Mouse (Mus musculus) hindbrain, embryonic 15.5 days (tissue): Measurements from ENCODE around the gene Dock4. TPM values are rescaled to one million over a fixed set of nuclear protein-coding genes. Genes with fewer than 3 reads are reported as not detected.
A peak's percentile ranks its signal among the peaks of the same experiment; 100 is the strongest.

Experiments used
- ATAC-seq: fragments of 200-750 bp; cut with Nextera tagmentation; 2 replicates; pipeline ENCODE4 v1.8.0; 2017; ENCODE audit warnings: low read depth, moderate number of reproducible peaks, moderate TSS enrichment; ENCODE audit not compliant: low FRiP score
- H3K27ac ChIP-seq: fragments of 300-500 bp; sonication (generic); replicated peaks from 2 replicates; pipeline ENCODE4 v1.5.1; 2015; ENCODE audit warnings: mild to moderate bottlenecking, inconsistent platforms
- H3K27me3 ChIP-seq: fragments of 300-500 bp; sonication (generic); 2 replicates; pipeline ENCODE4 v1.6.1; 2015; ENCODE audit warnings: control low read depth, inconsistent platforms
- H3K36me3 ChIP-seq: fragments of 300-500 bp; sonication (generic); 2 replicates; pipeline ENCODE4 v1.6.1; 2015; ENCODE audit warnings: control low read depth, inconsistent platforms
- H3K4me1 ChIP-seq: fragments of 300-500 bp; sonication (generic); replicated peaks from 2 replicates; pipeline ENCODE4 v1.6.1; 2015; ENCODE audit warnings: control low read depth, inconsistent platforms
- H3K4me2 ChIP-seq: fragments of 300-500 bp; sonication (generic); 2 replicates; pipeline ENCODE4 v1.6.1; 2015; ENCODE audit warnings: moderate library complexity, mild to moderate bottlenecking, inconsistent platforms
- H3K4me3 ChIP-seq: fragments of 300-500 bp; sonication (generic); 2 replicates; pipeline ENCODE4 v1.5.1; 2015; ENCODE audit warnings: mild to moderate bottlenecking, inconsistent platforms
- H3K9ac ChIP-seq: fragments of 300-500 bp; sonication (generic); 2 replicates; pipeline ENCODE4 v1.6.1; 2015; ENCODE audit warnings: inconsistent platforms
- H3K9me3 ChIP-seq: fragments of 300-500 bp; sonication (generic); 2 replicates; pipeline ENCODE4 v1.6.1; 2016; ENCODE audit warnings: control low read depth, inconsistent platforms
- WGBS: fragments of 180-500 bp; shearing (Covaris S2); methylation state at CpG from one replicate; pipeline ENCODE4 v1.1.7; 2015; 5-methylcytosine and 5-hydroxymethylcytosine counted together
- polyA plus RNA-seq: library from polyadenylated mRNA; unstranded; fragments of >200 nt; fragmentation: Nextera tagmentation; extraction: Ambion mirVana; gene quantifications from 2 replicates; pipeline ENCODE4 v1.2.1, GENCODE M21; 2015

Gene Dock4
- polyA plus RNA-seq, 1 experiment from 2014 or later, result 31.0 TPM

DNA sequence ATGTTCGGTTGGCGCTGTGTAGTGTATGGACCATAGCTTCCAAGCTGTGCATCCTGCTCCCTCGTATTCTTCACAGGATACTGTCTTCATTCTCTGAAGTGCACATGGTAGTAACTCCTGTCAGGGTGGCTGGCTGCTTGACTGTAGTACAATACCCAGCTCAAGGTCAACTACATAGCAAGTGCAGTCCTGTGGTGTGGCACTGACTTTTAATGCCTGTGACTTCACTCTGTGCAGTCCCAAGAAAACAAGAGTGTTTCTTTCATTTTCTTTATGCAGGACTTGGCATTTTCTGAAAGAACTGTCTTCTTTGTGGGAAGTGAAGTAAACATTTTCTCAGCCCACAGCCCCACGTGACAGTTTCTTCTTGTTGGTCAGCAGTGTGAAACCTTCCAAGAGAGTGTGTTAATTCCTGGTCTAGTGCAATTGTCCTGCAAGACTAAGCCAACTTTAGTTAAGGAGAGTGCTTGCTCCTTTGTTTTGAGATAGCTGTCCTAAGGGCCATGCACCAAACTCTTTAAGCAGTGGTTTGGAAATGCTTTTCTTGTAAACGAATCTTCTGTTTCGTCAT is 109.3 kb downstream of the Dock4 start:
- Histone ChIP-seq H3K4me3 (no peak overlapping the region), H3K27me3 (no peaks in the 10 kb centered on the region), H3K36me3 (no peaks in the 10 kb centered on the region), H3K9ac (no peak overlapping the region), H3K27ac (no peak overlapping the region), H3K4me2 (no peak overlapping the region), H3K4me1 (no peaks in the 10 kb centered on the region), H3K9me3 (no peaks in the 10 kb centered on the region)
- ATAC-seq, result 0 out of 2 replicates have a peak, but pooled peaks have one; percentile 53
- WGBS, result 89% methylated on average over 6 of the region's 6 CpGs

DNA sequence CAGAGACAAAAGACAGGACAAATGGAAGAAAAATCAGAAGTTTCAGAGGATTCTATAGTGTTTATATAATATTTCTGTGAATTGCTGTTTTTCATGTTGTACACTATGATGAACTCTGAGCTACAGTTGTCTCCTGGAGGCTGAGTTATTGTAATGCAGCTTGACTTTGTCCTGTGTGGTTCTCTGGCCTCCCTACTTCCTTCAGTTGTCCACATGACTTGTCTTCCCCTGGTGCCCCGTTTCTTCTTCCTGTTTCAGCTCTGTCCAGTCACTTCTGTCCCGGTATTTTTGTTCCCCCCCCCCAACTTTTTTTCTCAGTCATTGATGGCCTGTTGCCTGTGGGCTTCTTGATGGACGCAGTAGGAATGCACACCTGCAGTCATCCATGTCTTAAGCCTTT is 112.8 kb downstream of the Dock4 start:
- no peak for ATAC-seq
- H3K9ac ChIP-seq, result no peak overlapping the region
- H3K27me3 ChIP-seq, result no peaks in the 10 kb centered on the region
- H3K27ac ChIP-seq, result no peak overlapping the region
- no peak overlapping the region for H3K4me3 ChIP-seq
- no peaks in the 10 kb centered on the region for H3K4me1 ChIP-seq
- no peaks in the 10 kb centered on the region for H3K9me3 ChIP-seq
- 79% methylated on average over 3 of the region's 3 CpGs for WGBS
- no peak overlapping the region for H3K4me2 ChIP-seq
- no peaks in the 10 kb centered on the region for H3K36me3 ChIP-seq

DNA sequence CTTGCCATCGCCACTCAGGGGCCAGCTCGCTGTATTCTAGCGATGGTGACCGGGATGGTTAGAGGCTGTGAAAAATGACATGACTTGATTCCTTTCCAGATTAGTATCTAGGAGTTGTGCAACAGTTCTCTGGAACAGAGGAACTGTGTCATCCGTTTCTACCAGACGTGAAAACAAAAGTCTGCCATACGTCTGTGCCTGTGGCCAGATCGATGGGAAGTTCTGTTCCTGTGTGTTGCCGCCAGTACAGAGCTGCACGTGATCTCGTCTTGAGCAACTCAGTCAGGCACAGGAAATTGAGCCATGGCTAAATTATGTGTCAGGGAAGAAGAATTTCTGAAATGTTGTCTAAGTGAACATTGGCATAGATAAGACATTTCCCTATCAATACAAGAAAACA is 113.4 kb downstream of the Dock4 start:
- no peaks in the 10 kb centered on the region for H3K4me1 ChIP-seq
- WGBS, result 81% methylated on average over 11 of the region's 11 CpGs
- H3K4me2 ChIP-seq, result no peak overlapping the region
- no peaks in the 10 kb centered on the region for H3K9me3 ChIP-seq
- no peak overlapping the region for H3K27ac ChIP-seq
- no peak overlapping the region for H3K9ac ChIP-seq
- H3K4me3 ChIP-seq, result no peak overlapping the region
- H3K27me3 ChIP-seq, result no peaks in the 10 kb centered on the region
- no peak for ATAC-seq
- H3K36me3 ChIP-seq, result no peaks in the 10 kb centered on the region

DNA sequence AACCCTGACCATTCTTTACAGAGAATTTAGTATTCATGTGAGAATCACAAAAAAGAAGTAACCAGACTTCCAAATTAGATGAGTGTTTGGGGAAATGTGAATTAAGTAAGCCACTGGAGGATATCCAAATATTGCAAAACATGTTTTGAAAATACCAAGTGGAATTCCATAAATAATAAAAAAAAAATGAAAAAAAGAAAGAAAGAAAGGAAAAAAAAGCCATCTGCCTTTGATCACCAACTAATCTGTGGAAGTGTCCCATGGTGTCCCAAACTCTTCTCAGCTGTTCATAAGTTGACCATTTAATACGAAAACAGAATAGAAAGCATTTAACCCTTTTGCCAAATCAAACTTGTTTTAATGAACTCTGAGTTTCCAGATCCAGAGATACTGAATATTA is 118.0 kb downstream of the Dock4 start:
- H3K9ac ChIP-seq, result no peak overlapping the region
- H3K27ac ChIP-seq, result no peak overlapping the region
- WGBS, result 87% methylated on average over 1 of the region's 1 CpGs
- ATAC-seq, result no peak
- H3K4me1 ChIP-seq, result peaks cover 7% of the 10 kb centered on the region
- no peak overlapping the region for H3K4me3 ChIP-seq
- H3K36me3 ChIP-seq, result no peaks in the 10 kb centered on the region
- H3K9me3 ChIP-seq, result no peaks in the 10 kb centered on the region
- H3K27me3 ChIP-seq, result no peaks in the 10 kb centered on the region
- no peak overlapping the region for H3K4me2 ChIP-seq

DNA sequence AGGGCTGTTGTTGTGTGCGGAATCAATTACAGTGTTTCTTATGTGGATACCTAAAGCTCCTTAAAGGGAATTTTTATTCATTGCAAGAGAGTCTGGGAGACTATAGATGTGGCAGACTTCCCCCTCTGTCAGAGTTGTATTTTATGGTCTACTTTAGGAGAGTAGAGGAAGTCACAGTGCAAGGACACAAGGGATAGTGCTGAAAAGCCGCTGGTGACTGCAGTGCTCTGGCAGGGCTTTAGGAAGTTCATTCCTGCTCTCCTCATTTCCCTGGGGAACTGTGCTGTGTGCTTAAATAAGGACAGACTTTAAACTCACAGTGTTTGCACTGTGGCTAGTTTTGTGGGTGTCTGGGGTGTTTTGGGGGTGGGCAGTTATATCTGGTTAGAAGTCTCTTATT is 118.5 kb downstream of the Dock4 start:
- peaks cover 12% of the 10 kb centered on the region for H3K4me1 ChIP-seq
- H3K27ac ChIP-seq, result no peak overlapping the region
- H3K9ac ChIP-seq, result no peak overlapping the region
- WGBS, result 78% methylated on average over 2 of the region's 2 CpGs
- H3K9me3 ChIP-seq, result no peaks in the 10 kb centered on the region
- no peaks in the 10 kb centered on the region for H3K27me3 ChIP-seq
- H3K4me3 ChIP-seq, result no peak overlapping the region
- H3K36me3 ChIP-seq, result no peaks in the 10 kb centered on the region
- no peak overlapping the region for H3K4me2 ChIP-seq
- no peak for ATAC-seq

DNA sequence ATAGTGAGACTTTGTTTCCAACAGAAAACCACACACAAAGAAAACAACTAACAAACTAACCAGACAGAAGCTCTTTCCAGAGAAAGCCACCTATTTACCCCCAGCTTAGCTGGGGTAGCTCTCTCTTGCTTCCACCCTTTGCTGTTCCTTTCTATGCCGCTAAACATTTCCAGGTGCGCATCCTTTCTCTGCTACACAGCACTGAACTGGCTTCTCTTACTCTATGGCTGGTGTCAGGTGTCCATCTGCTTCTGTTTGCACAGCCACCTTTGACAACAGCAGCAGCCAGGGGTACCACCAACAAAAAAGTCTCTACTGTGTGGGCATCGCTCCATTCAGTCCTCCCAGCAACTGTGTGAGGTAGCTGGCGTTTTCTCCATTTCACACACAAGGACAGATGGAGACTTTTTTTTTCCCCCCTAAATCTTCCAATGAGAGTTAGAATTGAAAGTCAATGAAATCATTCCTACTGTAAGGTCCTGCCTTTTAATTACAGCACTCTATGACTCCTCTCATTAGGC is 122.7 kb downstream of the Dock4 start:
- peak; percentile 42; the same call in 1 of the 2 replicates for ATAC-seq
- Histone ChIP-seq H3K9me3 (no peaks in the 10 kb centered on the region), H3K4me1 (peaks cover 24% of the 10 kb centered on the region), H3K9ac (no peak overlapping the region), H3K27me3 (no peaks in the 10 kb centered on the region), H3K4me3 (no peak overlapping the region), H3K27ac (no peak overlapping the region), H3K36me3 (no peaks in the 10 kb centered on the region), H3K4me2 (no peak overlapping the region)
- 77% methylated on average over 4 of the region's 4 CpGs for WGBS

DNA sequence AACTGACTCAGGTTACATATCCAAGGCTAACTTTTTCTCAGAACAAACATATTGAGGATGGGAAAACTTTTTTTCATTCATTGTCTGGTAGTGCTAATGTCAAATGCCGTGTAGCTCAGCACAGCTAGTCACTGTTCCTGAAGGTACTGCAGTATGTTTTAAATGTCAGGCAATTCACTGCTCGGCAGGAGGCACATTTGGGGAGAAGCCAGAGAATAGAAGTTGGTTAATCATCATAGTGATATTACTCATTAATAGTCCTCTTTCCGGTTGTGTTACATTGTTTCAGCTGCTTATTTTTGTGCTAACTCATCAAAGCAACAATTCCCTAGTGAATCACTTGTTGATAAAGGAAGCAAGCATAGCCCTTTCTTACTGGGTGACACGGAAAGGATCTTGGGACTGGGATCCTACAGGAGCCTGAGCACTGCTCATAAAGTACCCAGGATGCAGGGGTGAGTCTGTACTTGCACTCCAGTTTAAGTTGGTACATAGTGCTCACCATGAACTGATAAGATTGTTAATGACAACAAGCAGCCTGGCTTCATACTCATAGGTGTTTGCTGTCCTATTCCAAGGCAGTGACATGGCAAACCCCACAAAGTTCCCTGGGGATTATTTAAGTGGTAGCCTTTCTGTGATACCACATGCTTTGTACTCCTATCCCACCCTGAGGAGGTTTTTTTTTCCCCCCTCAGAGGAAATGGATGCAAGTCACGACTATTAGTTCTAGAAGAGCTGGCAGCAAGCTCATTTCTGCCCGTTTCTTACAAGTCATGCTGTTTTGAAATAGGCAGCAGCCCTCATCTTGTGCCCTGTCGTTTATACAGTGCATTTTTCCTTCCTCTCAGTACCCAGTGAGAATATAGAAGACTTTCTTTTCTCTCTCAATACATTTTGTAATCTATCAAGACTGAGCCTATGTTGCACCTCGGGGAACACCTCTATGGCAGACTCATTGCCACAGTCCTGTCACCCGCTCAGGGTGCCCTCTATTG is 123.5 kb downstream of the Dock4 start:
- Histone ChIP-seq H3K4me1 (peaks cover 24% of the 10 kb centered on the region), H3K4me2 (no peak overlapping the region), H3K36me3 (no peaks in the 10 kb centered on the region), H3K9me3 (no peaks in the 10 kb centered on the region), H3K4me3 (no peak overlapping the region), H3K9ac (no peak overlapping the region), H3K27me3 (no peaks in the 10 kb centered on the region), H3K27ac (no peak overlapping the region)
- 44% methylated on average over 9 of the region's 9 CpGs for WGBS
- no peak for ATAC-seq

DNA sequence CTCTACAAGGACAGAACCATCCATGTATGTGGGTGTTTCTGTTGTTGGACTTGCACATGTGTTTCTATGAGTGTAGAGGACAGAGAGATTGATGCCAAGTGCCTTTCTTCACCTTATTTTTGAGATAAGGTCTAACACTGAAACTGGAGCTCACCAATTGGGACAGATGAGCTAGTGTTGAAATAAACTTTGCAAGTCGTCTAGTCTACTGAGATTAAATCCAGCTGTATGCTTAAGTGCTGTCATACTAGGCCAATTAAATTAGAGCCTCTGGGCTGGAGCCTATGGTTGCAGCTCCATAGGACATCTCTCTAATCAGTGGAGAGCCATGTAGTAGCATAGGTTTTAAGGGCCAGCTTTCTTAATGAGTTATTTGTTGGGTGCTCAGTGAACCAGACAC is 124.5 kb downstream of the Dock4 start:
- H3K27ac ChIP-seq, result no peak overlapping the region
- peaks cover 24% of the 10 kb centered on the region for H3K4me1 ChIP-seq
- H3K4me2 ChIP-seq, result no peak overlapping the region
- H3K9me3 ChIP-seq, result no peaks in the 10 kb centered on the region
- ATAC-seq, result no peak
- no peaks in the 10 kb centered on the region for H3K36me3 ChIP-seq
- no peaks in the 10 kb centered on the region for H3K27me3 ChIP-seq
- no peak overlapping the region for H3K9ac ChIP-seq
- WGBS, result 83% methylated on average over 1 of the region's 1 CpGs
- no peak overlapping the region for H3K4me3 ChIP-seq

DNA sequence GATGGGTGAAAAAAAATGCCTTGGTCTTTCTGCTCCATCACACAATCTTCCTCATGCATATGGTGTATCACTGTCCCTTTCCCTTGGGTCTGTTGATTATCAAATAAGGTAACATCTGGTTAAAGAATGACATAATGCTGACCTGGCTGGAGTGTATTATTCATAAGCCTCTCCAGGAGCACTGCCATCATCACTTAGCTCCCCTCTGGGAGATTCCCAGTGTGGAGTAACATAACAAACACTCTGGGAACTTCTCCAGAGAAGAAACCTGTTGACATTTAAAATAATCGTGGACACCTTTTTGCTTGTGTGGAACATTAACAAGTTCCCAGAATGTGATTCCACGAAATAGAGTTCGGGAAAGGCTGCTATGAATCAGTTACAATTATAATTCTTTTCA is 128.3 kb downstream of the Dock4 start:
- Histone ChIP-seq H3K27ac (no peak overlapping the region), H3K36me3 (no peaks in the 10 kb centered on the region), H3K4me1 (peaks cover 14% of the 10 kb centered on the region), H3K4me3 (no peak overlapping the region), H3K27me3 (no peaks in the 10 kb centered on the region), H3K9ac (no peak overlapping the region), H3K9me3 (no peaks in the 10 kb centered on the region), H3K4me2 (no peak overlapping the region)
- 68% methylated on average over 3 of the region's 3 CpGs for WGBS
- no peak for ATAC-seq

DNA sequence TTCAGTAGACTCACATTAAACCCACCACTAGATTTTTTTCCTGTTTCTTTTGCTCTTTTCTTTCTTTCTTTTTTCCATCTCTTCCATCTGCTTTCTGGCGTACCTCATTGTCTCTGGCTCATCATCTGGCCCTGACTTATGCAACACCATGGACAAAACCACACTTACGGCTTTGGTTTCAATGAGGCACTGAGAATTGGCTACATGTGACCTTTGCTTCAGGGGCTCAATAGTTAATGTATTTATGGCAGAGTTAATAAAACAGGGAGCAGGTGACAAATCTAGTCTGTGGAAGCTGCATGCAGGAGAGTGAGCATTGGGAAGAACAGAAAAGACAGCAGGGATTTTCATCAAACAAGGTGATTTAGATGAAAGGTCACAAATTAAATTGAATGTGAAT is 131.0 kb downstream of the Dock4 start:
- H3K27me3 ChIP-seq, result no peaks in the 10 kb centered on the region
- no peak overlapping the region for H3K9ac ChIP-seq
- no peak overlapping the region for H3K4me3 ChIP-seq
- no peak overlapping the region for H3K27ac ChIP-seq
- no peaks in the 10 kb centered on the region for H3K36me3 ChIP-seq
- 63% methylated on average over 2 of the region's 2 CpGs for WGBS
- H3K4me2 ChIP-seq, result no peak overlapping the region
- no peak for ATAC-seq
- no peaks in the 10 kb centered on the region for H3K9me3 ChIP-seq
- H3K4me1 ChIP-seq, result peaks cover 3% of the 10 kb centered on the region; the same call in 1 of the 2 replicates

DNA sequence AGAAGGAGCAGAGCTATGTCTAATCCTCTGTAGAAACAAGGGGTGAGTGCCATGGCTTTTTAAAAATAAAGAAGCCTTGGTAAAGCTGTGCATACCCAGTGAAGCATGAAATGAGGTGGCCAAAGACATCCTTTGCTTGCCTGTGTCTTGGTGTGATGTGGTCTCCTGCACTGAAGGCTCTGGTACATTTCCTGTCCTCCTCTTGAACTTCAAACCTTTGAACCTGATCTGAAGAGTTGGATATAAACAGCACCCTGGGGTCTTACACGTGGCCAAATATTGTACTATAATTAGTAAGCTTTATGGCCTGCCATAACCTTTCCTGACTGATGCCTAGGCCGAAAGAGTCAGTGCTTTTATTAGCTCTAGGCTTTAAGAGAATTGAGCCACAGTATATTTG is 134.6 kb downstream of the Dock4 start:
- Histone ChIP-seq H3K9ac (no peak overlapping the region), H3K27me3 (no peaks in the 10 kb centered on the region), H3K4me2 (no peak overlapping the region), H3K27ac (no peak overlapping the region), H3K9me3 (no peaks in the 10 kb centered on the region), H3K4me3 (no peak overlapping the region), H3K4me1 (no peaks in the 10 kb centered on the region; the same call in 1 of the 2 replicates), H3K36me3 (no peaks in the 10 kb centered on the region)
- ATAC-seq, result no peak
- WGBS, result 41% methylated on average over 2 of the region's 2 CpGs

DNA sequence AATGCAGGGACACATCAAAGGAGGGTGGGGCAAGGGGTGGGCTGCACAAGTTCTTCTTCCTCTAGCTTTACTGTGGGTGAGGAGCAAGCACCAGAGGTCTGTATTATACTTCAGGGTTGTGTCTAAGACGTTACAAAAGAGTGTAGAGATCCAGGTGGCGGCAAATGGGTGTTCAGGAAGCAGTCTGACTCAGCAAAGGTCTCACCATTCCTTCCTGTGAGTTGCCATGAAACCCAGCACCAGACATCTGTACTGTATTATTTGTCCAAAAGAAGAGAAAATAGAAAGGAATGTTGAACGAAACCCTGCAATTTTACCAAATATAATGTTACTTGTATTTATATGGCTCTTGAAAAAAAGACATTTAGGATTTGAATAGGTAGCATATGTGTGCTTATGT is 135.3 kb downstream of the Dock4 start:
- ATAC-seq, result no peak
- no peak overlapping the region for H3K4me2 ChIP-seq
- no peaks in the 10 kb centered on the region for H3K27me3 ChIP-seq
- no peak overlapping the region for H3K27ac ChIP-seq
- H3K9me3 ChIP-seq, result no peaks in the 10 kb centered on the region
- H3K4me1 ChIP-seq, result no peaks in the 10 kb centered on the region; the same call in 1 of the 2 replicates
- no peak overlapping the region for H3K4me3 ChIP-seq
- H3K9ac ChIP-seq, result no peak overlapping the region
- WGBS, result 70% methylated on average over 3 of the region's 3 CpGs
- H3K36me3 ChIP-seq, result no peaks in the 10 kb centered on the region
